Mouse (Mus musculus) heart, embryonic 10.5 days (tissue): Measurements from ENCODE around the gene Cxcl1. TPM values are rescaled to one million over a fixed set of nuclear protein-coding genes. Genes with fewer than 3 reads are reported as not detected.

ENCODE experiments used
- polyA plus RNA-seq: library from polyadenylated mRNA; unstranded; fragments of >200 nt; fragmentation: Nextera tagmentation; extraction: Ambion mirVana; gene quantifications from 2 replicates; pipeline ENCODE4 v1.2.1, GENCODE M21; 2016

Cxcl1 gene
- polyA plus RNA-seq, 1 experiment from 2014 or later, result 0.24 TPM

Other genes starting within 250 kb of the Cxcl1 start
- gene Cxcl5, start 131.9 kb upstream of the Cxcl1 start, polyA plus RNA-seq, result 0.21 TPM in 1 of 2 replicates, not detected in the other
- gene Ppbp, start 122.7 kb upstream of the Cxcl1 start, polyA plus RNA-seq, result 9.8 and 13.4 TPM in 2 replicates
- gene Pf4, start 118.8 kb upstream of the Cxcl1 start, polyA plus RNA-seq, result 72.7 and 81.1 TPM in 2 replicates
- gene Cxcl3, start 105.1 kb upstream of the Cxcl1 start, polyA plus RNA-seq, result 0.13 TPM in 1 of 2 replicates, not detected in the other
- gene Cxcl15, start 96.7 kb upstream of the Cxcl1 start, polyA plus RNA-seq, result 0.15 TPM in 1 of 2 replicates, not detected in the other
- gene Cxcl2, start 12.6 kb downstream of the Cxcl1 start, polyA plus RNA-seq, result not detected in 2 replicates
- gene Mthfd2l, start 39.9 kb downstream of the Cxcl1 start, polyA plus RNA-seq, result 28.1 and 34.1 TPM in 2 replicates
- gene Epgn, start 136.2 kb downstream of the Cxcl1 start, polyA plus RNA-seq, result 0.07 and 0.14 TPM in 2 replicates
- gene Ereg, start 183.4 kb downstream of the Cxcl1 start, polyA plus RNA-seq, result 0.06 and 0.10 TPM in 2 replicates
- 0.34 TPM in 1 of 2 replicates, not detected in the other for gene Areg, start 248.4 kb downstream of the Cxcl1 start, polyA plus RNA-seq